Mouse (Mus musculus): ENCODE results near the gene Gm43720. TPM values are rescaled to one million over a fixed set of nuclear protein-coding genes. Genes with fewer than 3 reads are reported as not detected.
"Not testable (repeated sequence)": the region's sequence is repeated elsewhere in the genome, so short reads cannot be mapped to it uniquely, and the experiment has no call there.

Gm43720 gene
- polyA plus RNA-seq, 1 experiment from 2014 or later: 0.10 TPM

GRCm38 (mm10) chr5:138241511-138241910 is 38.2 kb downstream of the Gm43720 start:
- no peaks in the 10 kb centered on the region for H3K36me3 ChIP-seq
- no peaks in the 10 kb centered on the region for H3K9me3 ChIP-seq (replicated peaks)
- no peak for ATAC-seq (replicated peaks; ENCODE audit: insufficient number of reproducible peaks, insufficient read depth, low FRiP score, low read depth)
- 28% methylated on average over 2 of the region's 2 CpGs for WGBS
- H3K9ac ChIP-seq: no peak overlapping the region
- H3K27me3 ChIP-seq: no peaks in the 10 kb centered on the region
- no peaks in the 10 kb centered on the region for H3K4me1 ChIP-seq (replicated peaks)
- no peak overlapping the region for H3K4me2 ChIP-seq
- no peak overlapping the region for H3K27ac ChIP-seq
- H3K4me3 ChIP-seq: no peak overlapping the region

- Histone ChIP-seq H3K4me1 (replicated peaks) (no peaks in the 10 kb centered on the region), H3K4me2 (no peak overlapping the region), H3K36me3 (no peaks in the 10 kb centered on the region), H3K9ac (no peak overlapping the region), H3K9me3 (replicated peaks) (no peaks in the 10 kb centered on the region), H3K27me3 (no peaks in the 10 kb centered on the region), H3K27ac (no peak overlapping the region), H3K4me3 (no peak overlapping the region)
- ATAC-seq (replicated peaks; ENCODE audit: insufficient number of reproducible peaks, insufficient read depth, low FRiP score, low read depth): no peak
These were observed 45.5 kb downstream of the Gm43720 start for GRCm38 (mm10) chr5:138234224-138234623.

- no peak for ATAC-seq (replicated peaks; ENCODE audit: insufficient number of reproducible peaks, insufficient read depth, low FRiP score, low read depth)
- Histone ChIP-seq H3K27me3 (no peaks in the 10 kb centered on the region), H3K9ac (no peak overlapping the region), H3K4me3 (no peak overlapping the region), H3K9me3 (replicated peaks) (no peaks in the 10 kb centered on the region), H3K4me1 (replicated peaks) (no peaks in the 10 kb centered on the region), H3K27ac (no peak overlapping the region), H3K4me2 (no peak overlapping the region), H3K36me3 (no peaks in the 10 kb centered on the region)
- 79% methylated on average over 2 of the region's 2 CpGs for WGBS
These were observed 46.0 kb downstream of the Gm43720 start for GRCm38 (mm10) chr5:138233778-138234177.

GRCm38 (mm10) chr5:138229511-138229910 is 50.2 kb downstream of the Gm43720 start:
- H3K9ac ChIP-seq: no peak overlapping the region
- H3K9me3 ChIP-seq (replicated peaks): no peaks in the 10 kb centered on the region
- no peak overlapping the region for H3K4me2 ChIP-seq
- H3K36me3 ChIP-seq: no peaks in the 10 kb centered on the region
- H3K27ac ChIP-seq: no peak overlapping the region
- no peak overlapping the region for H3K4me3 ChIP-seq
- ATAC-seq (replicated peaks; ENCODE audit: insufficient number of reproducible peaks, insufficient read depth, low FRiP score, low read depth): no peak
- WGBS: 82% methylated on average over 3 of the region's 3 CpGs
- H3K4me1 ChIP-seq (replicated peaks): no peaks in the 10 kb centered on the region
- no peaks in the 10 kb centered on the region for H3K27me3 ChIP-seq

GRCm38 (mm10) chr5:138228026-138228425 is 51.7 kb downstream of the Gm43720 start:
- no peak overlapping the region for H3K9ac ChIP-seq
- WGBS: 47% methylated on average over 3 of the region's 3 CpGs
- no peak overlapping the region for H3K4me2 ChIP-seq
- H3K27me3 ChIP-seq: no peaks in the 10 kb centered on the region
- H3K9me3 ChIP-seq (replicated peaks): no peaks in the 10 kb centered on the region
- no peaks in the 10 kb centered on the region for H3K36me3 ChIP-seq
- H3K4me3 ChIP-seq: no peak overlapping the region
- no peak for ATAC-seq (replicated peaks; ENCODE audit: insufficient number of reproducible peaks, insufficient read depth, low FRiP score, low read depth)
- H3K27ac ChIP-seq: no peak overlapping the region
- no peaks in the 10 kb centered on the region for H3K4me1 ChIP-seq (replicated peaks)

GRCm38 (mm10) chr5:138227367-138227766 is 52.4 kb downstream of the Gm43720 start:
- no peak overlapping the region for H3K4me3 ChIP-seq
- ATAC-seq (replicated peaks; ENCODE audit: insufficient number of reproducible peaks, insufficient read depth, low FRiP score, low read depth): no peak
- no peak overlapping the region for H3K4me2 ChIP-seq
- H3K27me3 ChIP-seq: no peaks in the 10 kb centered on the region
- no peak overlapping the region for H3K27ac ChIP-seq
- WGBS: 46% methylated on average over 2 of the region's 2 CpGs
- H3K9ac ChIP-seq: no peak overlapping the region
- H3K36me3 ChIP-seq: no peaks in the 10 kb centered on the region
- H3K4me1 ChIP-seq (replicated peaks): no peaks in the 10 kb centered on the region
- no peaks in the 10 kb centered on the region for H3K9me3 ChIP-seq (replicated peaks)

GRCm38 (mm10) chr5:138226491-138226890 is 53.3 kb downstream of the Gm43720 start:
- no peaks in the 10 kb centered on the region for H3K36me3 ChIP-seq
- 69% methylated on average over 4 of the region's 4 CpGs for WGBS
- H3K4me1 ChIP-seq (replicated peaks): no peaks in the 10 kb centered on the region
- H3K4me3 ChIP-seq: no peak overlapping the region
- no peak for ATAC-seq (replicated peaks; ENCODE audit: insufficient number of reproducible peaks, insufficient read depth, low FRiP score, low read depth)
- H3K9ac ChIP-seq: no peak overlapping the region
- H3K27ac ChIP-seq: no peak overlapping the region
- H3K27me3 ChIP-seq: no peaks in the 10 kb centered on the region
- H3K9me3 ChIP-seq (replicated peaks): no peaks in the 10 kb centered on the region
- no peak overlapping the region for H3K4me2 ChIP-seq

- Histone ChIP-seq H3K9me3 (replicated peaks) (no peaks in the 10 kb centered on the region), H3K4me1 (replicated peaks) (no peaks in the 10 kb centered on the region), H3K9ac (no peak within 1 kb of the TSS), H3K4me2 (no peak within 1 kb of the TSS), H3K27me3 (no peaks in the 10 kb centered on the region), H3K36me3 (no peaks in the 10 kb centered on the region), H3K27ac (no peak within 1 kb of the TSS), H3K4me3 (no peak within 1 kb of the TSS)
- no peak for ATAC-seq (replicated peaks; ENCODE audit: insufficient number of reproducible peaks, insufficient read depth, low FRiP score, low read depth)
- 53% methylated on average over 2 of the region's 2 CpGs for WGBS
These were observed 54.1 kb downstream of the Gm43720 start, which contains the start of gene Nxpe5 for GRCm38 (mm10) chr5:138225700-138226099. Gene Nxpe5 (plus strand): TSS chr5:138225898.

- Histone ChIP-seq H3K4me1 (replicated peaks) (no peaks in the 10 kb centered on the region), H3K9ac (no peak overlapping the region), H3K4me3 (no peak overlapping the region), H3K4me2 (no peak overlapping the region), H3K27ac (no peak overlapping the region), H3K36me3 (no peaks in the 10 kb centered on the region), H3K27me3 (no peaks in the 10 kb centered on the region), H3K9me3 (replicated peaks) (no peaks in the 10 kb centered on the region)
- ATAC-seq (replicated peaks; ENCODE audit: insufficient number of reproducible peaks, insufficient read depth, low FRiP score, low read depth): no peak
- 37% methylated on average over 3 of the region's 3 CpGs for WGBS
These were observed 56.5 kb downstream of the Gm43720 start for GRCm38 (mm10) chr5:138223287-138223686.

- ATAC-seq (replicated peaks; ENCODE audit: insufficient number of reproducible peaks, insufficient read depth, low FRiP score, low read depth): no peak
- no peaks in the 10 kb centered on the region for H3K9me3 ChIP-seq (replicated peaks)
- WGBS: 26% methylated on average over 4 of the region's 4 CpGs
These were observed 57.6 kb downstream of the Gm43720 start for GRCm38 (mm10) chr5:138222111-138222510.

GRCm38 (mm10) chr5:138219864-138220263 is 59.9 kb downstream of the Gm43720 start:
- no peak for ATAC-seq (replicated peaks; ENCODE audit: insufficient number of reproducible peaks, insufficient read depth, low FRiP score, low read depth)

More at GRCm38 (mm10) chr5:138222111-138222510, 57.6 kb downstream of the Gm43720 start:
- Histone ChIP-seq H3K4me1 (replicated peaks) (no peaks in the 10 kb centered on the region), H3K4me2 (no peak overlapping the region), H3K9ac (no peak overlapping the region), H3K27ac (no peak overlapping the region), H3K4me3 (no peak overlapping the region), H3K36me3 (no peaks in the 10 kb centered on the region), H3K27me3 (no peaks in the 10 kb centered on the region)

GRCm38 (mm10) chr5:138216632-138217031 is 63.1 kb downstream of the Gm43720 start:
- not testable (repeated sequence) for H3K9ac ChIP-seq; ATAC-seq (replicated peaks; ENCODE audit: insufficient number of reproducible peaks, insufficient read depth, low FRiP score, low read depth); H3K27ac ChIP-seq; H3K4me3 ChIP-seq; H3K4me1 ChIP-seq (replicated peaks); H3K9me3 ChIP-seq (replicated peaks); H3K36me3 ChIP-seq; H3K27me3 ChIP-seq; H3K4me2 ChIP-seq
- 92% methylated on average over 13 of the region's 13 CpGs for WGBS

More at GRCm38 (mm10) chr5:138219864-138220263, 59.9 kb downstream of the Gm43720 start:
- Histone ChIP-seq H3K4me1 (replicated peaks) (no peaks in the 10 kb centered on the region), H3K27ac (no peak overlapping the region), H3K9me3 (replicated peaks) (no peaks in the 10 kb centered on the region), H3K4me3 (no peak overlapping the region), H3K36me3 (no peaks in the 10 kb centered on the region), H3K9ac (no peak overlapping the region), H3K27me3 (no peaks in the 10 kb centered on the region), H3K4me2 (no peak overlapping the region)
- 41% methylated on average over 2 of the region's 2 CpGs for WGBS
